Mouse (Mus musculus) lung, adult 2 months (tissue): ENCODE results near the gene Nat8f2.

Experiments
- CTCF ChIP-seq: fragments of 200-500 bp; IDR thresholded peaks from 2 replicates; pipeline ENCODE4 v1.5.1; 2011; ENCODE audit warnings: mild to moderate bottlenecking, low read length, control low read depth; ENCODE audit not compliant: insufficient read depth
- POLR2A ChIP-seq: fragments of 200-500 bp; IDR thresholded peaks from 2 replicates; pipeline ENCODE4 v1.6.1; 2011; ENCODE audit warnings: low read depth, mild to moderate bottlenecking, control low read depth, low read length, borderline replicate concordance; ENCODE audit errors: extremely low read depth

- no peak for TF ChIP-seq CTCF
- no peak for TF ChIP-seq POLR2A
Measured at GRCm38 (mm10) chr6:85915141-85915538, 46.2 kb upstream of the Nat8f2 start.
